Mouse (Mus musculus): Measurements from ENCODE around the gene Gm6676.
"Not testable (repeated sequence)": the region's sequence is repeated elsewhere in the genome, so short reads cannot be mapped to it uniquely, and the experiment has no call there.

GRCm38 (mm10) chr14:7174483-7174971, 49.3 kb upstream of the Gm6676 start, which contains the start of gene Gm3512:
- not testable (repeated sequence) for TF ChIP-seq CTCF (IDR thresholded peaks at IDR 0.05; ENCODE audit: borderline replicate concordance, insufficient read depth, low read depth, low read length); POLR2A (IDR thresholded peaks at IDR 0.05; ENCODE audit: borderline replicate concordance, insufficient read depth, low read length)

All from cerebellum, adult 2 months (tissue).